Mouse (Mus musculus): ENCODE data around the gene Napsa. TPM values are rescaled to one million over a fixed set of nuclear protein-coding genes. Genes with fewer than 3 reads are reported as not detected.

Napsa gene
- polyA plus RNA-seq, 1 experiment from 2014 or later = 0.88 TPM

- no peak for DNase-seq (ENCODE audit: low spot score)
- Histone ChIP-seq H3K9me3 (replicated peaks; ENCODE audit: control insufficient read depth, low read length) (no peaks in the 10 kb centered on the region), H3K36me3 (replicated peaks; ENCODE audit: control insufficient read depth, insufficient read depth, low read depth, low read length) (no peaks in the 10 kb centered on the region), H3K27me3 (ENCODE audit: control insufficient read depth, insufficient read depth, low read length) (peaks cover 24% of the 10 kb centered on the region), H3K4me3 (ENCODE audit: low read depth, low read length) (no peak overlapping the region), H3K4me2 (ENCODE audit: low read depth, low read length) (no peak overlapping the region), H3K27ac (replicated peaks; ENCODE audit: low read depth, low read length) (no peak overlapping the region), H3K4me1 (ENCODE audit: control insufficient read depth, insufficient read depth, low read length) (peaks cover 4% of the 10 kb centered on the region), H3K9ac (replicated peaks; ENCODE audit: low read length) (no peak overlapping the region)
- WGBS = 92% methylated on average over 20 of the region's 20 CpGs
- ATAC-seq (replicated peaks; ENCODE audit: insufficient number of reproducible peaks, low FRiP score, low TSS enrichment, low read depth) = no peak
Measured at GRCm38 (mm10) chr7:44595131-44595561, 23.0 kb downstream of the Napsa start.

GRCm38 (mm10) chr7:44596051-44596450 lies 23.9 kb downstream of the Napsa start:
- no peak for ATAC-seq (replicated peaks; ENCODE audit: insufficient number of reproducible peaks, low FRiP score, low TSS enrichment, low read depth)
- Histone ChIP-seq H3K27me3 (ENCODE audit: control insufficient read depth, insufficient read depth, low read length) (peaks cover 24% of the 10 kb centered on the region), H3K27ac (replicated peaks; ENCODE audit: low read depth, low read length) (no peak overlapping the region), H3K36me3 (replicated peaks; ENCODE audit: control insufficient read depth, insufficient read depth, low read depth, low read length) (no peaks in the 10 kb centered on the region), H3K4me3 (ENCODE audit: low read depth, low read length) (no peak overlapping the region), H3K9ac (replicated peaks; ENCODE audit: low read length) (no peak overlapping the region), H3K4me1 (ENCODE audit: control insufficient read depth, insufficient read depth, low read length) (peaks cover 4% of the 10 kb centered on the region), H3K9me3 (replicated peaks; ENCODE audit: control insufficient read depth, low read length) (no peaks in the 10 kb centered on the region), H3K4me2 (ENCODE audit: low read depth, low read length) (no peak overlapping the region)
- 90% methylated on average over 6 of the region's 6 CpGs for WGBS
- DNase-seq (ENCODE audit: low spot score) = no peak

GRCm38 (mm10) chr7:44596996-44597538 lies 24.9 kb downstream of the Napsa start:
- Histone ChIP-seq H3K36me3 (replicated peaks; ENCODE audit: control insufficient read depth, insufficient read depth, low read depth, low read length) (no peaks in the 10 kb centered on the region), H3K27me3 (ENCODE audit: control insufficient read depth, insufficient read depth, low read length) (peaks cover 23% of the 10 kb centered on the region), H3K27ac (replicated peaks; ENCODE audit: low read depth, low read length) (no peak overlapping the region), H3K4me3 (ENCODE audit: low read depth, low read length) (no peak overlapping the region), H3K4me1 (ENCODE audit: control insufficient read depth, insufficient read depth, low read length) (peaks cover 2% of the 10 kb centered on the region; the same call in 1 of the 2 replicates), H3K4me2 (ENCODE audit: low read depth, low read length) (no peak overlapping the region), H3K9me3 (replicated peaks; ENCODE audit: control insufficient read depth, low read length) (no peaks in the 10 kb centered on the region), H3K9ac (replicated peaks; ENCODE audit: low read length) (no peak overlapping the region)
- WGBS = 46% methylated on average over 5 of the region's 5 CpGs
- DNase-seq (ENCODE audit: low spot score) = no peak
- ATAC-seq (replicated peaks; ENCODE audit: insufficient number of reproducible peaks, low FRiP score, low TSS enrichment, low read depth) = no peak

GRCm38 (mm10) chr7:44597666-44598065 lies 25.5 kb downstream of the Napsa start:
- no peak overlapping the region for H3K4me2 ChIP-seq (ENCODE audit: low read depth, low read length)
- H3K36me3 ChIP-seq (replicated peaks; ENCODE audit: control insufficient read depth, insufficient read depth, low read depth, low read length) = no peaks in the 10 kb centered on the region
- peaks cover 2% of the 10 kb centered on the region; the same call in 1 of the 2 replicates for H3K4me1 ChIP-seq (ENCODE audit: control insufficient read depth, insufficient read depth, low read length)
- no peak for ATAC-seq (replicated peaks; ENCODE audit: insufficient number of reproducible peaks, low FRiP score, low TSS enrichment, low read depth)
- 91% methylated on average over 4 of the region's 4 CpGs for WGBS
- peaks cover 20% of the 10 kb centered on the region for H3K27me3 ChIP-seq (ENCODE audit: control insufficient read depth, insufficient read depth, low read length)
- no peak for DNase-seq (ENCODE audit: low spot score)
- no peak overlapping the region for H3K27ac ChIP-seq (replicated peaks; ENCODE audit: low read depth, low read length)
- H3K4me3 ChIP-seq (ENCODE audit: low read depth, low read length) = no peak overlapping the region
- H3K9ac ChIP-seq (replicated peaks; ENCODE audit: low read length) = no peak overlapping the region
- no peaks in the 10 kb centered on the region for H3K9me3 ChIP-seq (replicated peaks; ENCODE audit: control insufficient read depth, low read length)

- no peak overlapping the region for H3K4me2 ChIP-seq (ENCODE audit: low read depth, low read length)
- peaks cover 2% of the 10 kb centered on the region; the same call in 1 of the 2 replicates for H3K4me1 ChIP-seq (ENCODE audit: control insufficient read depth, insufficient read depth, low read length)
- 78% methylated on average over 12 of the region's 12 CpGs for WGBS
- H3K9me3 ChIP-seq (replicated peaks; ENCODE audit: control insufficient read depth, low read length) = no peaks in the 10 kb centered on the region
- no peaks in the 10 kb centered on the region for H3K36me3 ChIP-seq (replicated peaks; ENCODE audit: control insufficient read depth, insufficient read depth, low read depth, low read length)
- H3K27me3 ChIP-seq (ENCODE audit: control insufficient read depth, insufficient read depth, low read length) = peaks cover 18% of the 10 kb centered on the region
- DNase-seq (ENCODE audit: low spot score) (no peak), ATAC-seq (replicated peaks; ENCODE audit: insufficient number of reproducible peaks, low FRiP score, low TSS enrichment, low read depth) (no peak)
- no peak overlapping the region for H3K27ac ChIP-seq (replicated peaks; ENCODE audit: low read depth, low read length)
- H3K9ac ChIP-seq (replicated peaks; ENCODE audit: low read length) = no peak overlapping the region
- H3K4me3 ChIP-seq (ENCODE audit: low read depth, low read length) = no peak overlapping the region
Measured at GRCm38 (mm10) chr7:44598336-44598735, 26.2 kb downstream of the Napsa start.

- no peaks in the 10 kb centered on the region for H3K9me3 ChIP-seq (replicated peaks; ENCODE audit: control insufficient read depth, low read length)
- no peak overlapping the region for H3K9ac ChIP-seq (replicated peaks; ENCODE audit: low read length)
- peaks cover 2% of the 10 kb centered on the region; the same call in 1 of the 2 replicates for H3K4me1 ChIP-seq (ENCODE audit: control insufficient read depth, insufficient read depth, low read length)
- no peaks in the 10 kb centered on the region for H3K36me3 ChIP-seq (replicated peaks; ENCODE audit: control insufficient read depth, insufficient read depth, low read depth, low read length)
- no peak overlapping the region for H3K4me2 ChIP-seq (ENCODE audit: low read depth, low read length)
- 78% methylated on average over 10 of the region's 10 CpGs for WGBS
- DNase-seq (ENCODE audit: low spot score) (no peak), ATAC-seq (replicated peaks; ENCODE audit: insufficient number of reproducible peaks, low FRiP score, low TSS enrichment, low read depth) (no peak)
- H3K4me3 ChIP-seq (ENCODE audit: low read depth, low read length) = no peak overlapping the region
- no peak overlapping the region for H3K27ac ChIP-seq (replicated peaks; ENCODE audit: low read depth, low read length)
- peaks cover 16% of the 10 kb centered on the region for H3K27me3 ChIP-seq (ENCODE audit: control insufficient read depth, insufficient read depth, low read length)
Measured at GRCm38 (mm10) chr7:44600691-44601262, 28.6 kb downstream of the Napsa start.

GRCm38 (mm10) chr7:44601646-44602045 lies 29.5 kb downstream of the Napsa start:
- Histone ChIP-seq H3K4me2 (ENCODE audit: low read depth, low read length) (no peak overlapping the region), H3K27ac (replicated peaks; ENCODE audit: low read depth, low read length) (no peak overlapping the region), H3K9me3 (replicated peaks; ENCODE audit: control insufficient read depth, low read length) (no peaks in the 10 kb centered on the region)

GRCm38 (mm10) chr7:44602443-44602842 lies 30.3 kb downstream of the Napsa start:
- no peak overlapping the region for H3K4me3 ChIP-seq (ENCODE audit: low read depth, low read length)
- DNase-seq (ENCODE audit: low spot score) = no peak
- H3K4me2 ChIP-seq (ENCODE audit: low read depth, low read length) = no peak overlapping the region; the same call in 1 of the 2 replicates
- no peak overlapping the region for H3K9ac ChIP-seq (replicated peaks; ENCODE audit: low read length)
- peaks cover 2% of the 10 kb centered on the region; the same call in 1 of the 2 replicates for H3K4me1 ChIP-seq (ENCODE audit: control insufficient read depth, insufficient read depth, low read length)
- no peak overlapping the region for H3K27ac ChIP-seq (replicated peaks; ENCODE audit: low read depth, low read length)
- no peaks in the 10 kb centered on the region for H3K36me3 ChIP-seq (replicated peaks; ENCODE audit: control insufficient read depth, insufficient read depth, low read depth, low read length)
- peaks cover 24% of the 10 kb centered on the region for H3K27me3 ChIP-seq (ENCODE audit: control insufficient read depth, insufficient read depth, low read length)
- ATAC-seq (replicated peaks; ENCODE audit: insufficient number of reproducible peaks, low FRiP score, low TSS enrichment, low read depth) = no peak
- no peaks in the 10 kb centered on the region for H3K9me3 ChIP-seq (replicated peaks; ENCODE audit: control insufficient read depth, low read length)
- 8% methylated on average over 11 of the region's 11 CpGs for WGBS

More at GRCm38 (mm10) chr7:44601646-44602045, 29.5 kb downstream of the Napsa start:
- H3K36me3 ChIP-seq (replicated peaks; ENCODE audit: control insufficient read depth, insufficient read depth, low read depth, low read length) = no peaks in the 10 kb centered on the region
- DNase-seq (ENCODE audit: low spot score) (no peak), ATAC-seq (replicated peaks; ENCODE audit: insufficient number of reproducible peaks, low FRiP score, low TSS enrichment, low read depth) (no peak)
- no peak overlapping the region for H3K4me3 ChIP-seq (ENCODE audit: low read depth, low read length)
- H3K4me1 ChIP-seq (ENCODE audit: control insufficient read depth, insufficient read depth, low read length) = peaks cover 2% of the 10 kb centered on the region; the same call in 1 of the 2 replicates
- WGBS = 13% methylated on average over 19 of the region's 19 CpGs
- H3K27me3 ChIP-seq (ENCODE audit: control insufficient read depth, insufficient read depth, low read length) = peaks cover 23% of the 10 kb centered on the region
- no peak overlapping the region; the same call in 1 of the 2 replicates for H3K9ac ChIP-seq (replicated peaks; ENCODE audit: low read length)
